Mouse (Mus musculus) layer of hippocampus, adult 11-12 months (tissue): Measurements from ENCODE around the gene Sim1.

ENCODE experiments used
- DNase-seq: peaks from one replicate; pipeline ENCODE4 v3.0.0; 2022; ENCODE audit warnings: low spot score

Sim1 gene

DNA sequence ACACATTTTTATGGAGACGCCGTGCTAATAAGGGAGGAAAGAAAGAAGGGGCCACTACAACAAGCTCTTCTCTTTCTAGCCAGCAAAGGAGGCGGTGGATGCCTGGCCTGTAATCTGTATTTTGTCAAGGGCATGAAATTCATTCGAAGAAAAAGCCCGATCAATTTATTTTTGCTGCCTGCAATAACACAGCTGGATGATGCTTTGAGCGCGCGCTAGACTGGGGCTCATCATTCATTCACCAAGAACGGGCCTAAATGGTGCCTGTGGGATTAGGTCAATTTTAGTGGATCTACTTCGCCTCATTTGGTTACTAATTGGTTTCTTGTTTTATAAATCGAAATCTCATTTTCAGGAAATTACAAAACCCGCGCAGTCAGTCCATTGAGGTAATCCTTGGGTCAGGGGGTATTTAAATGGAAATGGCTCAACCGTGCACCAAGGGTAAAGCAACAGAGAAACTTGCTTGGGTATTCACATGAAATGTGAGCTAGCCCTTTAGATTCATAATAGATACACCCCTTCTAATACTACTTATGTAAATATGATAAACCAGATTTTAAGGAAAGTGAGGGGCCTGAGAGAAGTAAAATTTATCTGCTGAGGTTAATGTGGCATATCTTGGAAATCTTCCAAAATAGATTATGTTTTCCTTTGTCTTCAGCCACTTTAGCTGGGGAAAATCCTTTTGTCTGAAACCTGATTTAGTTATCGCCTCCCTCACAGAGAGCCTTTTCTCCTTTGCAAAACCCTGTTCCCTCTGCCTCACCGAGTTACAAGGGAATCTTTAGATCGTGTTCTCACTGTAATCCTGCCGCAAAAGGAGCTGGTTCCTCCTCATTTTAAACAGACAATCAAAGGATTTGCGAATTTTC, 7.3 kb downstream of the Sim1 start:
- no peak for DNase-seq

DNA sequence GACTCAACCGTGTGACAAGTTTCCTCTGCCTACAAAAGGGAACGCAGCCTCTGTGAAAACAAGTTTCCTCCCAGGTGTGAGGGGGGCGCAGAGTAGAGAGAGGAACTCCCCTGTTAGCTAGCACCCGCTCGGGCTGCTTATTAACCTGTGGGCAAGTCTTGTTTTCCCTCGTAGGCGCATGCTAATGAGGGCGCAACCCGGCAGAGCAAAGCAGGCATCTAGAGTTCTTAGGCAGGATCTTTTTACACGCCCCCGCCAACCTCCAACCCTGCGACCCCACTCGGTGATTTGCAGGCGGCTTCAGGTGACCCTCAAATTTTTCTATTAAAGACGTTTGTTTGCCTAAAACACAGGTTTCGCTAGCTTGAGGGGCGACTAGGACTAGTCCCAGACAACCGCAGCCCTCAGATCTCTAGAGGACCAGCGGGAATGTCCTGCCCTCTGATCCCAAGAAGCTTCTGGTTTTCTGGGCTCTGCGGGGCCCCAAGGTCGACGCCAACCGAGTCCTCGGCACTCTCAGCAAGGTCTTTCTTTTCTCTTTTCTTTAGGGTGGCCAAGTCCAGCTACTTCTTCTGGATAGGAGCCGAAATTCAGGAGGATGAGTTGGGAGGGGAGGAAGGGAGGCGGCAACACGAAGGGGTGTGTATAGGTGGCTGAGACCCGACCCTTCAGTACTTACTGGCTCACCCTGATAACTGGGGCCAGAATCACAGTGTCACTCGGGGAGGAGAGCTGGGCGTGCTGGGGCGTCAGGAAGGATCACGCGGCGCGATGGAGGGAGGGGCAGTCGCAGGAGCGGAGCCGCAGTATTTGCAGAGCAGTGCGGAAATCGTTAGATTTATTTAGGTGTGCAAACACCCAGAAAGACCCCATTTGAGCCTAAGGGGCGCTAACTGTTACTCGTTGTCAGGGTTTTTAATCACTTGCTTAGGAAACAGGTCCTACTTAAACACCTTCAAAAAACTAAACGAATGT, 8.5 kb downstream of the Sim1 start:
- no peak for DNase-seq

DNA sequence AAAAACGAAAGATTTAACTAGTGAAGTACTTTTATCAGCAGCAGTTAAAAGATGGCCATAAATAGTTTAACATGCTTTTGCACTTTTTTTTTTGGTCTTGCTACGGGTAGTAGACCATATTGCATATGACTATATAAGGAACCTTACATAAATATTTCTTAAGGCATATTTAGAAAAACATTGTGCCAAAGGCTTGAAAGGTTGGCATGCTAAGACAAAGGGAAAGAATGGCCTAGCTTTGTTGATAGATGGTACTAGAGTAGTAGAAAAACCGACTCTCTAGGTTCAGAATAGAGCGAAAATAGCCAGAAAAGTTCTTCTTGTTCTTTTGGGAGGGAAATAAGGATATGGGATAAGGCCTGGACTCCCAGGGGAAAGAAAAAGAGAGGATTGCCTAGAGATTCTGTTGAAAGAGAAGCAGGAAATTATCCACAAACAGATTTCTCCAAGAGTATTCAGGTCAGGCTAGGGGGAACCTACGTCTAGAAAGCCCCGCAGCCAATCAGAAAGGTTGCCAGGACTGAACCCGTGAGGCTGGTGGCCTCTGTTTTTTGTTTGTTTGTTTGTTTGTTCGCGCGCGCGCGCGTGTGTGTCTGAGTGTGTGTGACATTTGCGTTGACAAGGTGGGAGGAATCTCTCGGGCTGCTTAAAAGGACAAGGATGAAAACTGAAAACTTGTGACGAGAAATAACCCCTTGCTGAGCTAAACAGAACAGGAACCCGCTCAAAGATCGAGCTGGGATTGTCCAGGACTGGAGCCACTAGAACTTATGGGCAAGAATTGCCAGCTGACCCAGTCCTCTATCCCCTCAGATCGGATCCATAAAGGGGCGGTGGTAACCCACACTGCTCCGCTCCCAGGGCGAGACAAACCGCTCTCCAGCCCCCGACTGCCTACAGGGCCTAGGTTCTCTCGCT, 9.6 kb downstream of the Sim1 start:
- DNase-seq, result no peak

DNA sequence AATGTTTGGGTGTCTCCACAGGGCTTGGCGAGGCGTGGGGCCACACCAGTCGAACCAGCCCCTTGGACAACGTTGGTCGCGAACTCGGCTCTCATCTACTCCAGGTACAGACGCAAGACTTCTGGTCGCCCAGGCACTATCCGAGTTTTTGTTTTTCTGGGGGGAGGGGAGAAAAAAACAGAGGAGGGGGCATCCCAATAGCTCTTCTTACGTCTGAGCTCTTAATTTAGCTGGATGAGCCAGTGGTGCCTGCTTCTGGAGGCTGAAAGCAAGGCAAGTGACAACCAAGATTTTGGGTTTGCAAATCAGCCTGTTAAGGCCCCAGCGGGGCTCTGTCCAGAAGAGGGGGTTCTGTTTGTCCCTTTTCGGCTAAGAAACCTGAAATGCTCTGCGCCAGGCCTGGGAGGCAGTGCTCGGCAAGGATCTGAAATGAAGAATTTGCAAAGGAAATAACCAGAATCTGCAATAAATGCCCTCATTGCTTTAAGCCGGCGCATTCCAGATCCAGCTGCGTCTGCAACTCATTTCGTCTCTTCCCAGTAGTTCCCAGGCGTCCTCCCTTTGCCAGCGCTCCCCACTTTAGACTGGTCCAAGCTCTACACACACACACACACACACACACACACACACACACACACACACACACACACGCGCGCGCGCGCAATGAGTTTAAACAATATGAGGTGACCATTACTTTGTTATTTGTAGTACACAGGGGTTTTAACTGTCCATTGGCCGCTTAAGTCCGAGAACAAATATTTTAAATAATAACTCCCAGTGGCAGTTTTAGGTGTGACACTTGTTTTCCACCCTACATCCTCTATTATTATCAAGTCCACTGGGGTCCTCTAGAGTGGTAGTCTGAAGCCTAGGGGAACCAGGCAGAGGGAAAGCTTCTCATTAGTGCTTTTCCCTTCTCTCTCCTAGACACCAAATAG, 10.5 kb downstream of the Sim1 start:
- no peak for DNase-seq

DNA sequence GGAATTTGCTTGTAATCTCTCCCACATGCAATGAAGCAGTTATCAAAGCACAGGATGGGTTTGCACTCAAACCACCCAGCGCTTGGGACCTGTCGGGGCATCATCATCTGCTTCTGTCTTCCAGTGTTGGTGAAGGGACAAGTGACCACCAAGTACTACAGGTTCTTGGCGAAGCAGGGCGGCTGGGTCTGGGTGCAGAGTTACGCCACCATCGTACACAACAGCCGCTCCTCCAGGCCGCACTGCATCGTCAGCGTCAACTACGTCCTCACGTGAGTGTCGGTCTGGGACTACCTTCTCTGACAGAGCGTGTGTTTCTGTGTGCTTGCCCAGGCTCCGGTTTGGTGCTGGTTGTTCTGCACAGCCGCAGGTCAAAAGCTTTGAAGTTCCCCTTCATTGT, 15.8 kb downstream of the Sim1 start:
- no peak for DNase-seq

DNA sequence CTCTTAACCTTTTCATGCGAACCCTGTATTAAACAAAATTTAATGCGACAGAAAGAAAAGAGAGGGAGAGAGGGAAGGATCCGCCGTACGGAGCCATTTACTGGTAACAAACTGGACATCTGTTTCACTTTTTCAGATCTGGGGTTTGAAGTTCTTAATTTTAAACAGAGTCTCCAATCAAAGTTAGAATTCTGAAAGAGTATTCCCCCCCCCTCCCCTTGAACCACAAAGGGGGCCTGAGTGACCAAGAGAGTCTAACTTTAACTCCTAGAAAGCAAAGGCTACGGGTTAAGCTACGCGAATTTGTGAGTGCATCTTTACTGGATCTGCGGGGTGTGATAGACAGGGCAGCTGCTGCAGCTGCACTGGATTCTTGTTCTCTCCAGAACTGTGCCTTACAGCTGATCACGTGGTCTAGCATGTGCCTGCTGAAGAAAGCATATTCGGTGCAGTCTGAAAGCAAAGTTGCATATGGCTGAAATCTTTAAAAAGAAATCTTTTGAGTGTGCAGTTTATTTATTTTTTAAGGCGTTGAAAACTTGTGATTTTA, 16.4 kb downstream of the Sim1 start:
- no peak for DNase-seq

DNA sequence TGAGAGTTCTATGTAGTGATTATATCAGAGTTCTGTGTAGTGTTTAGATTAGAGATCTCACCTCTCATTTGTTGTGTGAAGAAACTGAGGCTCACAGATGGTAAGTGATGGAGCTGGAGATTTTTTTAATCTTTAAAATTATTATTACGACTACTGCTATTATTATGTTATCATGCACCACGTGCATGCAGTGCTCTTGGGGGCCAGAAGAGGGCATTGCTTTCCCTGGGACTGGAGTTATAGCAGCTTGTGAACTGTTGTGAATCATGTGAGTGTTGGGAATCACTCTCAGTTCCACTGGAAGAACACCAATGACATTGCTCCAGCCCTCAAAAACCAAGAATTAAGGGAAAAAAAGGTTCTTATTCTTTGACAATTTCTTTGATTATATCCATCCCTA, 21.1 kb downstream of the Sim1 start:
- DNase-seq, result no peak

DNA sequence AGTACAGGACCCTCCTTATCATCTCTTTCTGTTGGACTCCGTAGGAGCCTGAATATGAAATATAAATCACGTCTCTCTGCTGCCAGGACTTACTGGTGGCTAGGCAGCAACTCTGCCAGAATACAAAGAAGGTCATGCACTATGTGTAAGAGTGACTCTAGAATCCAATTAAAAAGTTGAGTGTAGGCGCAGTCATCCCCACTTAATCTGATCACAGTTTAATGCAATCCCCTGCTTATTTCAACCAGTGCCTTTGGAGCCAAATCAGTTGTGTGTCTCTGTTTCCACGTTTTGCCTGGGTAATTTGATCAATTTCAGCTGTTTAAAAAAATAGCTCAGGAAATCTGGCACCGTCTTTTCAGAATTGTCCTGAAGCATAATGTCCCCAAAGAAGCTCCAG, 34.7 kb downstream of the Sim1 start:
- no peak for DNase-seq

DNA sequence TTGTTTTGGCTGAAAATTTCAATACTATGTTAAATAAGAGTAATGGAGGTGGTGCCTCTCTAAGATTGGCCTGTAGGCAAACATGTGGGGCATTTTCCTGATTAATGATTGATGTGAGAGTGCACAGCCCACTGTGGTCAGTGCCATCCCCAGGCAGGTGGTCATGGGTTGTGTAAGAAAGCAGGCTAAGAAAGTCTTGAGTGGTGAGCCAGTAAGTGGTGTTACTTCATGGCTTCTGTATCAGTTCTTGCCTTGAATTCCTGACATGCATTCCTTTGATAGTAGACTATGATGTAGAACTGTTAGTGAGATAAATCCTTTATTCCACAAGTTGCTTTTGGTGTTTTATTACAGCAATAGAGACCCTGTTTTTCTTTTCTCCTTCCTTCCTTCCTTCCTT, 41.1 kb downstream of the Sim1 start:
- no peak for DNase-seq

DNA sequence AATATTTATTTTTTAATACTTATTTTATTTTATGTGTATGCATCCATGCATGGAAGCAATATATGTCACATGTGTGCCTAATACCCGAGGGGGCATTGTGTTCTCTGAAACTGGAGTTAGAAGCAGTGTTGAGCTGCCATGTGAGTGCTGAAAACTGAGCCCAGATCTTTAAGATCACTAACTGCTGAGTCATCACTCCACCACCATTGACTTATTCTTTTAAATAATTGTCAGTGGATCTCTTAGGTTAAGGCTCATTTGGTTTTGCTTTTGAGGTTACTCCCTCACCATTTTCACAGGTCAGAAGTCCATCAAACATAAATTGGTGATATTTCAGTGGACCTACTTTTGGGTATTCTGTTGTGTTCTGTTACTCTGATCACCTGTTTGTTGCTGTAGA, 79.1 kb downstream of the Sim1 start:
- no peak for DNase-seq

DNA sequence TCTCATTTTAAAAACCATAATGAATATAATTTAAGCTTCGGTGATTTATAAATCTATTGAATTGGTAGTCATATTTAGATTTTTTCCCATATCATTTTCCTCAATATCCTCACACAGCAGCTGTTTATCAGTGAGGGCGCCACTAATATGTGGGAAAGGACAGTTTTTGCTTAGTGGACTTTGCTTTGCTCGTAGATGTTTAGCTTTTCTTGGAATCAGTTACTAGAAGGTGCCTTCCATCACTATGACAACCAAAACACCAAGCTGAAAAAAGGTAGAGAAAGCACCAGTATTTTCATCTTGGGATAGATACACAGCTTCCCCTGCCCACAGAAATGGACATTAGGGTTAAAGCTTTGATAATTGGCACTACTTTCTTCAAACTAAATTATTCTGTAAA, 87.3 kb downstream of the Sim1 start:
- DNase-seq, result no peak

DNA sequence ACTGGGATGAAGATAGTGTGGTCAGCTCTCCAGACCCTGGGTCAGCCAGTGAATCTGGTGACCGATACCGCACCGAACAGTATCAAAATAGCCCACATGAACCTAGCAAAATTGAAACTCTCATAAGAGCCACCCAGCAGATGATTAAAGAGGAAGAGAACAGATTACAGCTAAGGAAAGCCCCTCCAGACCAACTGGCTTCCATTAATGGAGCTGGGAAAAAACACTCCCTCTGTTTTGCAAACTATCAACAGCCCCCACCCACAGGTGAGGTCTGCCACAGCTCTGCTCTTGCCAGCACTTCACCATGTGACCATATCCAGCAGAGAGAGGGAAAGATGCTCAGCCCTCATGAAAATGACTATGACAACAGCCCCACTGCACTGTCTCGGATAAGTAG, 89.1 kb downstream of the Sim1 start:
- DNase-seq, result no peak

DNA sequence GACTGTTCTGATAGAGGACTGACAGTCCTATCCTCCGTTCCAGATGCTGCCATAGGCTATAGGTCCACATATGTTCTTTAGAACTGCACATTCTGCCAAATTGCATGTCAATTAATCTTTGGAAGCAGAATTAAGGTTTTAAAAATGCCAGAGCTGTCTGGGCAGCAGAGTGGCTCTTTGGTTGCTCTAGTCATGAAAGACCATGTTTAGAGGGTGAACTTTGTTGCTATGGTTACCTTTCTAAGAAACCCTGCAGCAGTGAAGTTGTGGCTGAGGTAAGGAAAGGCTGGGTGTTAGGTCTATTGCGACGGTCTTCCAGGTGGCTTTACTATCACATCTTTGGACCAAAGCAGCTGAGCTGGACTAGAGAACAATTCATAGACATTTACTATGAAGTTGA, 113.2 kb downstream of the Sim1 start:
- no peak for DNase-seq

DNA sequence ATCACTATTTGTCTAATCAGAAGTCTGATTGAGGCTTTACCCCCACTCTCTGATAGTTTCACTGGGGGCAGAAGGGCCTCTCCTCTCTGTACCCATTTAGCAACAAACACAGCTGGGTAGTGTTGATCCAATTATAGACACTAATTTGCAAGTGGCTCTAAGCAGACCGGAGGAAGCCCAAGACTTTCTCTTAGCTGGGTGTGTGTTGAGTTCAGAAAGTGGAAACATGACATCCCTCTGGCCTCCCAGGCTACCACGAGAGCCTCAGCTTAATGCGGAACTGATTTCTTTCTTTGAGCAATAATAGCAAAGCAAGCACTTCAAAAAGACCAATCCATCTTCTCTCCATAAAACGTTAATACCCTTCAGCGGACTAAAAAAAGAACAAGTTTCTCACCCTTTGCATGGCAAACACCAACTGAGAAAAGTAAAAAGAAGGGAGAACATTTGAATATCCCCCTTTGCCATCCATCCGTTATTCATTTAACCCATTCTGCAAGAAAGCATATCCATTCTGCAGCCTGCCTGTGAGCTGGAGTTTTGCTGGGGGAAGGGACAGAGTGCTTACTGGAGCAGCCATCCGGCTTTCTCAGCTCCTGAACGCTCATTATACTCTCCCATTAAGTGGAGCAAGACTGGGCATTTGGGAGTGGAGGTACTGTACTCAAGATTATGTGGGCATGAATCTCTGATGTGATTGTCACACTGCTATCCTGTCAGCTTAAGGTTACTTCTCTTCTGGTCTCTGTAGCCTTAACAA, 117.0 kb downstream of the Sim1 start:
- DNase-seq, result no peak

DNA sequence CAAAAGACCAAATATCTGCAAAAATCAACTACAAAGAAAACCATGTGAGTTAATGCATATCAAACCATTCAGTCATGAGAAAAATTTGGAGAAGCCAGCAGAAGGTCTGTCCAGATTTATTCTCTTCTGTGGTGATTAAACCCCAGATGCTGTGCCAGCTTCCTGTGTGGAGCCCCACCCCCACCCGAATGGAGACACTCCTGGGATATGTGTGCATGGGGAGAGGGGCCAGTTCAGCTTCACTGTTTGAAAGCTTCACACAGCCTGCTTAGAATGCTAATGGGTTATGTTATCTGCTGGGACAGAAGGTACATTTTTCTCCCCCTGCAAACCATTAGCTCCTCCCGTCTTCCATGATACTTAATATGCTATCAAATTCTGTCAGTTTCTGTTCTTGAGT, 120.3 kb downstream of the Sim1 start:
- no peak for DNase-seq

DNA sequence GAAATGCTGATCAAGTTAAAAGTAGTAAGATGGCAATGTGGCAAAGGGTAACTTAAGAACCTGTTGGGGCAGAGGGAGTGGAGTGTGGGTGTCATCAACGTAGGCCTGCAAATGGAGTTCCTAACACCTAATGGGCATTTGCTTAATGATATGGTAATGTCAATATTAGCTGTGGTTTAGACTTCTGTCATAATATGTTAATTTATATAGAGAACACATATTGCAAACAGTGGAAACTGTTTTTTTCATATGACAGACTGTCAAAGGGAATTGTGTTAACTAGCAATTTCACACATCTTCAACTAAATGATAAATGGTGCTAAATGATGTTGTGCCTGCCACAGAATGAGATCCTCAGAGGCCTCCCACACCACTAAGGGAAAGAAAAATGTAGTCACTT, 120.8 kb downstream of the Sim1 start:
- no peak for DNase-seq

DNA sequence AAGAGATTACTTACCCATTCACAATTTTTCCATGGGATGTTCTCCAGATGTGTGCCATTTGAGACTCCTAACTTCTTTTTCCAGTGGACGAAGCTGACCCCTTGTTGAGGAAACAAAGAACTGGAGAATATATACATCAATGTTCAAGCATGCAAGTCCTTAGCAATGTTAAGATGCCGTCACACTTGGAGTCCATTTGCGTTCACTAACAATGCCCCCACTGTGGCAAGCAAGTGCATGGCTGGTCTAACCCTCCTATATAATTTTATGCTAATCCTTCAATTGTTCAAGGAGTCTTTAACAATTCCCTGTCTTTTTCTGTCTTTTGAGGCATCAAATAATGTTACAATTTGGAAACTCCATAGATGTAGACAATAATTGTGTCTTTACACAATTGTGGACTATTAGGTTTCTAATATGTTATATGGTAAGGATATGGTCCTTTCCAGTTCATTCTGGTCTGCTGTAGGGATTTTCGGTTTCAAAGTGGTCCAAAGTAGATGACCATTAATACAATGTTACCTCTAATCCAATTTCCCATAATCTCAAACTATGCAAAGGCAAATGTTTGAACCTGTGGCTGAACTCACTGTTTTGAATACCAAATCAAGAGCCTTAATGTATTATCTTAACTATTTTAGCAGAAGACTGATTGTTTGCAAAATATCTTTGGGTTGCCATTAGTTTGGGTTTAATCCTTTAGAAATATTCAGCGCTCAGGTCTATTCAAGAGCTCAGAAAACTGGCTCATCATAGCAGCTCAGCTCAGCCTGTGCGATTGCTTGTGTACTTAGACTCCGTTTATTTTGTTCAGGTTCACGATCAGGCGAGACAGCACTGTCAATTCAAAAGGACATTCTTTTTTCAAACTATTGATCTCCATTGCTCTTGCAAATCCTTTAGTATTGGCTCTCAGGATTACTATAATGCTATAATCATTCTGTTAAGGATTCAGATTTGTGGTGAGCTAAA, 129.0 kb downstream of the Sim1 start:
- DNase-seq, result no peak
